Mouse (Mus musculus): ENCODE measurements around the gene Taf8.

DNA sequence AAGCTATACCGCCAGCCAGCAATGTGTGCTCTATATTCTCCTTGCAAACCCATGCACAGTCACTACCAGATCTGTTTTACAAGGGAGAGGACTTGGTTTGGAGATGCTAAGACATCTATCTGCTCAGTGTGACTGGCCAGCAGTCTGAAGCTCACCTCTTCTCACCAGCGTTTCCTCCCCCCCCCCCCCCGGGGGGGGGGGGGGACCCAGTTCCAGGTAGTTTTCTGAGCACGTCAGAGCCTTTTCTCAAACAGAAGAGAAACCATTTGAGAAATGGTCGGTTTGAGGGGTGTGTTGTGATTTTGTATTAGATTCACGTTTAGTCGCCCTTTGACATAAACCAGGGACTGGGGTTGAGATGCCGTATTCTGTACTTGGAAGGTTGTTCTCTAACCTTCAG is 22.0 kb upstream of the Taf8 start:
- TF ChIP-seq CTCF (conservative IDR thresholded peaks at IDR 0.05; ENCODE audit: low read length): no peak
- TF ChIP-seq POU5F1 (IDR thresholded peaks at IDR 0.05; ENCODE audit: borderline replicate concordance, low read length): no peak
